Mouse (Mus musculus): ENCODE results near the gene Ttll6.

The Ttll6 gene

GRCm38 (mm10) chr11:96169016-96169415 lies 35.4 kb downstream of the Ttll6 start:
- no peak for DNase-seq (ENCODE audit: low spot score)

GRCm38 (mm10) chr11:96170711-96171379 lies 37.3 kb downstream of the Ttll6 start:
- DNase-seq (ENCODE audit: low spot score), result no peak

GRCm38 (mm10) chr11:96171601-96172000 lies 38.0 kb downstream of the Ttll6 start:
- no peak for DNase-seq (ENCODE audit: low spot score)

GRCm38 (mm10) chr11:96172511-96173287 lies 39.1 kb downstream of the Ttll6 start:
- DNase-seq (ENCODE audit: low spot score), result peak; percentile 66

- DNase-seq (ENCODE audit: low spot score), result no peak
Observed at GRCm38 (mm10) chr11:96173288-96173840, 39.8 kb downstream of the Ttll6 start.

GRCm38 (mm10) chr11:96174881-96175280 lies 41.3 kb downstream of the Ttll6 start:
- DNase-seq (ENCODE audit: low spot score), result no peak

- no peak for DNase-seq (ENCODE audit: low spot score)
Observed at GRCm38 (mm10) chr11:96175511-96175910, 41.9 kb downstream of the Ttll6 start.

- DNase-seq (ENCODE audit: low spot score), result no peak
Observed at GRCm38 (mm10) chr11:96175951-96176530, 42.5 kb downstream of the Ttll6 start.

- DNase-seq (ENCODE audit: low spot score), result no peak
Observed at GRCm38 (mm10) chr11:96176841-96177240, 43.3 kb downstream of the Ttll6 start.

- no peak for DNase-seq (ENCODE audit: low spot score)
Observed at GRCm38 (mm10) chr11:96177546-96178174, 44.1 kb downstream of the Ttll6 start.

GRCm38 (mm10) chr11:96178356-96178755 lies 44.8 kb downstream of the Ttll6 start:
- DNase-seq (ENCODE audit: low spot score), result no peak

- no peak for DNase-seq (ENCODE audit: low spot score)
Observed at GRCm38 (mm10) chr11:96178911-96179503, 45.4 kb downstream of the Ttll6 start.

- no peak for DNase-seq (ENCODE audit: low spot score)
Observed at GRCm38 (mm10) chr11:96181061-96181460, 47.5 kb downstream of the Ttll6 start.

GRCm38 (mm10) chr11:96184233-96184632 lies 50.6 kb downstream of the Ttll6 start:
- no peak for DNase-seq (ENCODE audit: low spot score)

- no peak for DNase-seq (ENCODE audit: low spot score)
Observed at GRCm38 (mm10) chr11:96187321-96187720, 53.7 kb downstream of the Ttll6 start.

- DNase-seq (ENCODE audit: low spot score), result no peak
Observed at GRCm38 (mm10) chr11:96189810-96190522, 56.4 kb downstream of the Ttll6 start.

GRCm38 (mm10) chr11:96191132-96191531 lies 57.5 kb downstream of the Ttll6 start:
- no peak for DNase-seq (ENCODE audit: low spot score)

GRCm38 (mm10) chr11:96193521-96194400 lies 60.2 kb downstream of the Ttll6 start, which contains the start of gene Hoxb13:
Gene Hoxb13 (plus strand): TSS chr11:96194316.
- DNase-seq (ENCODE audit: low spot score), result peak; percentile 50

GRCm38 (mm10) chr11:96194401-96194710 lies 60.8 kb downstream of the Ttll6 start:
- no peak for DNase-seq (ENCODE audit: low spot score)

- no peak for DNase-seq (ENCODE audit: low spot score)
Observed at GRCm38 (mm10) chr11:96194961-96195640, 61.5 kb downstream of the Ttll6 start.
